Mouse (Mus musculus) forebrain, embryonic 10.5 days (tissue): ENCODE measurements around the gene Usp47. TPM values are rescaled to one million over a fixed set of nuclear protein-coding genes. Genes with fewer than 3 reads are reported as not detected.

Experiments
- DNase-seq: peaks from one replicate; pipeline ENCODE4 v3.0.0-alpha.2; 2017; ENCODE audit warnings: low spot score; ENCODE audit errors: extremely low spot score
- H3K27ac ChIP-seq: fragments of 300-500 bp; sonication (generic); 2 replicates; pipeline ENCODE4 v1.5.1; 2016; ENCODE audit warnings: mild to moderate bottlenecking
- H3K27me3 ChIP-seq: fragments of 300-500 bp; sonication (generic); 2 replicates; pipeline ENCODE4 v1.6.1; 2016; ENCODE audit warnings: mild to moderate bottlenecking; ENCODE audit not compliant: poor library complexity, severe bottlenecking
- H3K36me3 ChIP-seq: fragments of 300-500 bp; sonication (generic); replicated peaks from 2 replicates; pipeline ENCODE4 v1.6.1; 2016; ENCODE audit warnings: mild to moderate bottlenecking, moderate library complexity
- H3K4me1 ChIP-seq: fragments of 300-500 bp; sonication (generic); 2 replicates; pipeline ENCODE4 v1.6.1; 2016
- H3K4me3 ChIP-seq: fragments of 300-500 bp; sonication (generic); 2 replicates; pipeline ENCODE4 v1.5.1; 2016; ENCODE audit warnings: mild to moderate bottlenecking, moderate library complexity
- H3K9me3 ChIP-seq: fragments of 300-500 bp; sonication (generic); 2 replicates; pipeline ENCODE4 v1.6.1; 2016; ENCODE audit warnings: mild to moderate bottlenecking, moderate library complexity
- WGBS: fragments of 180-500 bp; shearing (Covaris S2); methylation state at CpG from one replicate; pipeline ENCODE4 v1.1.7; 2016; 5-methylcytosine and 5-hydroxymethylcytosine counted together
- polyA plus RNA-seq: library from polyadenylated mRNA; unstranded; fragments of >200 nt; fragmentation: Nextera tagmentation; extraction: Ambion mirVana; gene quantifications from 2 replicates; pipeline ENCODE4 v1.2.1, GENCODE M21; 2016

The Usp47 gene
- 86.0 and 88.3 TPM in 2 replicates for polyA plus RNA-seq

DNA sequence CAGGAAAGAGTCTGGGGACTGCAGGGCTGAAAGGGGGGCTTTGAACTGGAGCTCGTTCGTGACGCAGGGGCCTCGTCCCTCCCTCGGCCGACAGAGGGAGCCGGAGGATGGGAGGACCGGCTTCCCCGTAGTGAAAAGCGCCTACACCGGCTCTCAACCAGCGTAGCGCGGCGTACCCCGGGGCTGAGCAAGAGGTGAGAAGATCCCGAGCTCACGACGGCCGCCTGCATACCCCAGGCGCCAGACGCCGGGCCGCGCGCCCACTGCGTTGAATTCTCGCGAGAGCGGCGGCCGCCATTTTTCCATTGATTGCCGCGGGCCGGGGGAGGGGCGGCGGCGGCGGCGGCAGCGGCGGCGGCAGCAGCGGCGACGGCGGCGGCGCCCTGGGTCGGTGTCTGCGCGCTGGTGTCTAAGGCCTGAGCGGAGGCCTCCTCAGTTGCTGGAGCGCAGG is at the start of gene Usp47:
TSS of gene Usp47 (plus strand) at position 355 of the 451 bp plus-strand sequence.
- under 1% methylated on average over 54 of the region's 54 CpGs for WGBS
- peak within 1 kb of the TSS; percentile 99 for H3K27ac ChIP-seq
- peak; percentile 85 for DNase-seq
- H3K36me3 ChIP-seq: peaks cover 6% of the 10 kb centered on the region
- H3K4me1 ChIP-seq: peaks cover 32% of the 10 kb centered on the region
- H3K9me3 ChIP-seq: no peaks in the 10 kb centered on the region
- peaks cover 12% of the 10 kb centered on the region; the same call in 1 of the 2 replicates for H3K27me3 ChIP-seq
- H3K4me3 ChIP-seq: peak within 1 kb of the TSS; percentile 94

DNA sequence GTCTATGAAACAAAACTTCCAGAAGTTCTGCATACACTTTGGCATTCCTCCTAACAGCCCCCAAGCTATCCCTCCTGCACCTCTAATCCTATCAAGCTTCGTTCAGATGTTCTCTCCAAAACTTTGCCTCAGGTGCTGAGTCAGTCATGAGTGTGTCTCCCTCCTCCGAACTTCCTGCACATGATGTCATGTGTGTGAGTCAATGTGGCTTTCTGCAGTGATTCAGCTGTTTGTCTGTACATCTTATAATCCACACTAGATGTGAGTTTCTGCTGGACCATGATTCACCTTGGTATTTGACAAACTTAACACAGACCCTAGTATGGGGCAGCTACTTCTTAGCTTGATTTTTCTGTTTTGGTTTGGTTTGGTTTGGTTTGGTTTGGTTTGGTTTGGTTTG is 46.9 kb upstream of the Usp47 start:
- no peaks in the 10 kb centered on the region for H3K4me1 ChIP-seq
- WGBS: 78% methylated on average over 2 of the region's 2 CpGs
- no peaks in the 10 kb centered on the region for H3K27me3 ChIP-seq
- H3K9me3 ChIP-seq: no peaks in the 10 kb centered on the region
- H3K4me3 ChIP-seq: no peak overlapping the region
- no peak for DNase-seq
- H3K36me3 ChIP-seq: no peaks in the 10 kb centered on the region
- H3K27ac ChIP-seq: no peak overlapping the region

DNA sequence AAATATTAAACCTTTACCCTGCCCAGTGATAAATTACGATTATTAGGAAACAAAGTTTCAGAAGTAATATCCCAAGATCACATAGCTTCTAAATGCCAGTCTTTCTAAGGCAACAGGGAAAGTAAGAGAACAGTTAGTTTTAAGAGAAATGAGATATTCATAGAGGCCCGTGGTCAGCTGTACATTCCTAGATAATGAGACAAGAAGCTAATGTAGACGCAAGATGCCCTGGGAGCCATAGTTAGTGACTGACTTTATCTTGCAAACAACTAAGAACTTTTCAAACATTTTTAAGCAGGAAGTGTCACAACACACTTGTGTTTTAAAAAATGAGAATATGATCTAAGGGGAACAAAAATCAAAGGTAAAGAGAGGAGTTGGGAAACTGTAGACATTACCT is 45.4 kb upstream of the Usp47 start:
- Histone ChIP-seq H3K9me3 (no peaks in the 10 kb centered on the region), H3K36me3 (no peaks in the 10 kb centered on the region), H3K4me1 (no peaks in the 10 kb centered on the region), H3K4me3 (no peak overlapping the region), H3K27me3 (no peaks in the 10 kb centered on the region), H3K27ac (no peak overlapping the region)
- DNase-seq: no peak
- 93% methylated on average over 3 of the region's 3 CpGs for WGBS

DNA sequence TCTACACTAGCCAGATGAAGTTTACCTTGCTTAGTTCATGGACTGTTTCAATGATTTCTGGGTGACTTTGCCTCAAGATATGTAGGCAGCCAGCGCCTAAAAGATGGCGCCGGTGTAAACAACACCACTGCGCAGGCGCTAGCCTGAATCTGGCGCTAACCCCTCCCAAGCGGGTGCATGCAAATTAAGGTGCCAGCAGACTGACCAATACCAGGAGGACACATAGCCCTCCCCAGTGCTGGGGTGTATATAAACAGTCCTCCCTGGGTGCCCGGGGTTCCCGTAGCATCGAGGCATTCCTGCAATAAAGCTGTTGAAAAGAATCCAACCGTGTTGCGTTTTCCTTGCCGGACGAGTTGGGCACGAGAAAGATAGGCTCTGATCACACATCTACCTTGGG is 41.0 kb upstream of the Usp47 start:
- H3K4me1 ChIP-seq: no peaks in the 10 kb centered on the region
- H3K9me3 ChIP-seq: no peaks in the 10 kb centered on the region
- no peaks in the 10 kb centered on the region for H3K27me3 ChIP-seq
- no peak overlapping the region for H3K27ac ChIP-seq
- H3K36me3 ChIP-seq: no peaks in the 10 kb centered on the region
- H3K4me3 ChIP-seq: no peak overlapping the region
- WGBS: 95% methylated on average over 15 of the region's 15 CpGs
- no peak for DNase-seq

DNA sequence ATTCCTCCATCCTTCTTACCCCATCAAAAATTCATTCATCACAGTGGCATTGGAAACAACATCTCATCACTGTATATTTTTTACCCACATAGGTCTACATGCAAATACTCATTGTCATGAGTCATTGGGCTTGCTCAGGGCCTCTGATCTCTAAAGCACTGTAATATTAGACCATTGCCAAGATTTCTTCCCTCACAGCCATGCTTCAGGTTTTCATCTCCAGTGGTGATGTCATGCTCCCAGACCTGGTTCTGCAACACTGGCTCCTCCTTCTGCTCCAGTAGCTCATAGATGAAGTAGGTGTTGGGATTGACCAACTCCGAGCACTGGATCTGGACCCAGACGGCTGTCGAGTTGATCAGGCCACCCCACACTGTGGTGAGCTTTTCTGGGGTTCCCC is 38.8 kb upstream of the Usp47 start:
- H3K4me3 ChIP-seq: no peak overlapping the region
- no peak overlapping the region for H3K27ac ChIP-seq
- no peaks in the 10 kb centered on the region for H3K9me3 ChIP-seq
- H3K4me1 ChIP-seq: no peaks in the 10 kb centered on the region
- no peaks in the 10 kb centered on the region for H3K36me3 ChIP-seq
- no peaks in the 10 kb centered on the region for H3K27me3 ChIP-seq
- DNase-seq: no peak
- WGBS: 92% methylated on average over 3 of the region's 3 CpGs

DNA sequence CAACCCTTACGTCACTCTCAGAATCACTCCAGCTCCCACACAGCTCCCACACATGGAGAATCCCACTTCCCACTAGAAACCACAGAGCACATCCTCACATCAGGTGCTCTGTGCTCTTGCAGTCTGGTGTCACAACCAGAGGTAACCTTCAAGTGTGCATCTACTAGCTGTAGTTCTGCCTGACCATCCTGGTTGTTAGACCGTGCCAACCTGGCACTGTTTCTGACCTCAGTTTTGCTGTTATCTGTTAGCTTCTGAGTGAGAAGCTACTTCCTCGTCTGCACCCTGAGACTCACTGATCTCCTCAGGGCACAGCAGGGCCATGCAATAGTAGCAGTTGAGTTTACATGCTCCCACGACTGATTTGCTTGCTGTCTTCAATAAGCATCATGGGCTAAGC is 38.0 kb upstream of the Usp47 start:
- no peak for DNase-seq

DNA sequence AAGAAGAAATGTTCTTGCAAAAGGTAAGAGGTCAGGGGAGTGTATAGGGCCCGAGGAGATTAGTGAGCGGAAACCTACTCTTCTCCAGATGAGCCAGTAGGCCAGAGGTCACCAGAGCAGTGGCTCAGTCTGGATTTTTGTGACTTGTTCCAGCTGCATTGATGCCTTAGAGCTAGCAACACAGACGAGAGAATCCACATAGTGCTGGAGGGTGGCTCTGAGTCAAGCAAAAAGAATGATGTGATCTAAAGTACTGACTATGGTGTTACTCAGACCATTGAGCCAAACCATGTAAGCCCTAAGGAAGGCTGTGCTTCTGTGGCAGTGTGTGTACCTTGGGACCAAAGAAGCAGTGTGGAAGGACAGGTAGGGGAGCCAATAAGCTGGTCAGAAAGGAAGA is 36.4 kb upstream of the Usp47 start:
- Histone ChIP-seq H3K27ac (no peak overlapping the region), H3K4me3 (no peak overlapping the region), H3K27me3 (no peaks in the 10 kb centered on the region), H3K4me1 (no peaks in the 10 kb centered on the region), H3K9me3 (no peaks in the 10 kb centered on the region), H3K36me3 (no peaks in the 10 kb centered on the region)
- DNase-seq: no peak
- 76% methylated on average over 3 of the region's 3 CpGs for WGBS

More for the DNA sequence above, 38.0 kb upstream of the Usp47 start:
- Histone ChIP-seq H3K27me3 (no peaks in the 10 kb centered on the region), H3K4me1 (no peaks in the 10 kb centered on the region), H3K4me3 (no peak overlapping the region), H3K36me3 (no peaks in the 10 kb centered on the region), H3K9me3 (no peaks in the 10 kb centered on the region), H3K27ac (no peak overlapping the region)
- 81% methylated on average over 4 of the region's 4 CpGs for WGBS

DNA sequence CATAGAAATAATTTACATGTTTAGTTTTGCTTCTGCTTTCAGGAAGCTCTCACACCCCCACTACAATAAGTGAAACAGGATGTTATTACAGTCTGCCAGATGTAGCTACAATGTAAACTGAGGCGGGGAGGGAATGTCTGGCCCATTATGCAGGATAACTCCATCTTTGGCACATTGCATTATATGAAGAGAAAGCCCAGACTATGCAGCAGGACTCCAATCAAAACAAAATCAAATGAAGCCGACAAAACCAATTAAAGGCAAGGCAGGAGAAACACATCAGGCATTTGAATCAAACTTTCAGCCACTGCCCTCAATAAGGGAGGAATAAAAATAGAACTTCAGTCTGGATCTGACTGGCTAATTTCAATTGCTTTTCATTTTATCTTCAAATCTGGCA is 25.9 kb upstream of the Usp47 start:
- DNase-seq: no peak
- Histone ChIP-seq H3K27ac (no peak overlapping the region), H3K27me3 (no peaks in the 10 kb centered on the region), H3K4me1 (0 out of 2 replicates have a peak, but pooled peaks cover 4% of the 10 kb centered on the region), H3K4me3 (no peak overlapping the region), H3K9me3 (peaks cover 7% of the 10 kb centered on the region; the same call in 1 of the 2 replicates), H3K36me3 (no peaks in the 10 kb centered on the region)
- WGBS: 86% methylated on average over 2 of the region's 2 CpGs

DNA sequence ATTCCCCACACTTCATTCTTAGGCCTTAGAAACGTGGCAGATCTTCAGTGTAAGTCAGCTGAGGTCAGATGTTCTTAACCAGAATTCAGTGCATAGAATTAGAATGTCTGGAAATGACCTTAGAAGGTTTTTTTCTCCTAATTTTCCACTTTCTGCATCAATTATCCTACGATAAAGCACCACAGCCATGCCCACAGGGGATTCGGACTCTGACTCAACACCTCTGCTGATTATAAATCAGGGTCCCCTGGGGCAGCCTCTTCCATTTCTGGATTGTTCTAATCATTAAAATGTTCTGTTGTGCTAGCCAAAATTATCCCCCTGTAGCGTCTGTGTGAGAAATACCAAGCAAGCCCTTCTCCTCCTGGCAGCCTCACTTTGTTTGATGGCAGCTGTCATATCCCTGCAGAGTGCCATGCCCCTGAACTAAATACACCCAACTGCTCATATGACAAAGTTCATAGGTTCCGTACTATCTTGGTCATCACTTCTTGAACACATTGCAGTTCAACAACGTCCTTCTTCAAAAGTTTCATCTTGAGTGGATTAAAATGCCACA is 24.8 kb upstream of the Usp47 start:
- peaks cover 7% of the 10 kb centered on the region; the same call in 1 of the 2 replicates for H3K9me3 ChIP-seq
- no peak overlapping the region for H3K4me3 ChIP-seq
- no peaks in the 10 kb centered on the region for H3K36me3 ChIP-seq
- 0 out of 2 replicates have a peak, but pooled peaks cover 4% of the 10 kb centered on the region for H3K4me1 ChIP-seq
- no peak for DNase-seq
- H3K27me3 ChIP-seq: no peaks in the 10 kb centered on the region
- H3K27ac ChIP-seq: no peak overlapping the region
- WGBS: 74% methylated on average over 6 of the region's 6 CpGs

DNA sequence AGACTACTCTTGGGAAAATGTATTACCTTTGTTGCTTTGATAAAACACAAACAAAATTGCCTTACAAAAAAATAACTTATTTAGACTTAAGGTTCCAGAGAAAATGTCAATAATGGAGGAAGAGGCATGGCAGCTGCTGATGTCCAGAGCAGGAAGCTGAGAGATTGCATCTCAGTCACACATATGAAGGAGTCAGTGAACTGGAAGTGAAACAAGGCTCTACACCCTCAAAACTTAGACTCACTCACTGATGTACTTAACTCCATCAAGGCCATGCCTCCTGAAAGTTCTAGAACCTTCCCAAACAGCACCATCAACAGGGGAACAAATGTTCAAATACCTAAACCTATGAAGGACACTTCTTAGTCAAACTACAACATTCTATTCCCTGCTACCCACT is 23.9 kb upstream of the Usp47 start:
- Histone ChIP-seq H3K36me3 (no peaks in the 10 kb centered on the region), H3K4me3 (no peak overlapping the region), H3K27me3 (no peaks in the 10 kb centered on the region), H3K9me3 (peaks cover 7% of the 10 kb centered on the region; the same call in 1 of the 2 replicates), H3K27ac (no peak overlapping the region), H3K4me1 (0 out of 2 replicates have a peak, but pooled peaks cover 4% of the 10 kb centered on the region)
- DNase-seq: no peak

DNA sequence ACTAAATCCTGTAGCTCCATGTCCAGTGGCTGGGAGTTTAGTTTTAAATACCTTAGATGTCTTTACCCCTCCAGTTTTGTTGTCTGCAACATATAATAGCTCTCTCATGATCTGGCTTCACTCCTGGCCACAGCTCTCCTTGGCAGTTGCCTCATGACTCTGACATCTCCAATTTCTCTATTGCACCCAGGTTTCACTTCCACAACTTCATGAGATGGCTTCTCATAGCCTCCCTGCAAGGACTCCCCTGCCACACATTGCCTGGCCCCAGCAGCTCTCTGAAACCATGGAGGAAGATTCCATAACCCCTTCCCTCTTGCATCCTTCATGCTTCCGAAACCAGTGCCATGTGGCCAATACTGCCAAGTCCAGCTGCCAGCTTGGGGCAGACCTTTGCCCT is 23.1 kb upstream of the Usp47 start:
- DNase-seq: no peak
- H3K27ac ChIP-seq: no peak overlapping the region

DNA sequence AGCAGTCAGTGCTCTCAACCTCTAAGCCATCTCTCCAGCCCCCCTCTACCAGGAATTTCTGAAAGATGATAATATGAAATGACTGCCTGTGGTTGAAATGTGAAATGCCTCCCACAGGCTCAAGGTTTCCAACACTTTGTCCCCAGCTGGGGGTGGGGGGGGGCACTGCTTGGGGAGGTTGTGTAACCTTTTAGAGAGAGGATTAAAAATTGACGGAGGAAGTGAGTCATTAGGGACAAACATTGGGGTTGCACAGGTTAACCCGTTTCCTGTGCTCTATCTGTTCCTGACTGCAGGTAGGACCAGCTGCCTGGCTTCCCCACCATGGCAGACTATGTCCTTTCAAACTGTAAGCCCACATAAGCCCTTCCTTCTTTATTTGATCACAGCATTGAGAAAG is 12.8 kb upstream of the Usp47 start:
- 88% methylated on average over 2 of the region's 2 CpGs for WGBS
- no peak for DNase-seq
- Histone ChIP-seq H3K27me3 (no peaks in the 10 kb centered on the region), H3K4me3 (no peak overlapping the region), H3K9me3 (no peaks in the 10 kb centered on the region), H3K27ac (no peak overlapping the region), H3K36me3 (no peaks in the 10 kb centered on the region), H3K4me1 (peaks cover 8% of the 10 kb centered on the region)

More for the DNA sequence above, 23.1 kb upstream of the Usp47 start:
- WGBS: 71% methylated on average over 1 of the region's 1 CpGs
- Histone ChIP-seq H3K27me3 (no peaks in the 10 kb centered on the region), H3K36me3 (no peaks in the 10 kb centered on the region), H3K4me1 (0 out of 2 replicates have a peak, but pooled peaks cover 4% of the 10 kb centered on the region), H3K9me3 (peaks cover 7% of the 10 kb centered on the region; the same call in 1 of the 2 replicates), H3K4me3 (no peak overlapping the region)

DNA sequence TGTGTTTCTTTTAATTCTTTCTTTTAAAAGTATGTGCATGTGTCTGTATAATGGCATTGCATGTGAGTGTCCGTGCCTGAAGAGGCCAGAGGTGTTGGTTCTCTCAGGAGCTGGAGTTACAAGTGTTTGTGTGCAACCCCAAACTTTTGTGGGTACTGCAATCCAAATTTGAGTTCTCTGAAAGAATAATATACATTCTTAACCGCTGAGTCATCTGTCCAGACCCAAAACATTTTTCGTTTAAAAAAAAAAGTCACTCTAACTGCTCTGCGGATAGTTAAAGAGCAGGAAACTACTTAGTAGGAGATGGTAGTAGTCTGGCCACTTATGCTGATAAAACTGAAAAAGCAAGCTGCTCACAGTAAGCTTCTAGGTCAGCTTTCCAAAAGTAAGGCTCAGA is 12.3 kb upstream of the Usp47 start:
- H3K4me1 ChIP-seq: peaks cover 10% of the 10 kb centered on the region
- H3K36me3 ChIP-seq: no peaks in the 10 kb centered on the region
- H3K27ac ChIP-seq: no peak overlapping the region
- 89% methylated on average over 4 of the region's 4 CpGs for WGBS
- no peak overlapping the region for H3K4me3 ChIP-seq
- H3K27me3 ChIP-seq: no peaks in the 10 kb centered on the region
- DNase-seq: no peak
- H3K9me3 ChIP-seq: no peaks in the 10 kb centered on the region

DNA sequence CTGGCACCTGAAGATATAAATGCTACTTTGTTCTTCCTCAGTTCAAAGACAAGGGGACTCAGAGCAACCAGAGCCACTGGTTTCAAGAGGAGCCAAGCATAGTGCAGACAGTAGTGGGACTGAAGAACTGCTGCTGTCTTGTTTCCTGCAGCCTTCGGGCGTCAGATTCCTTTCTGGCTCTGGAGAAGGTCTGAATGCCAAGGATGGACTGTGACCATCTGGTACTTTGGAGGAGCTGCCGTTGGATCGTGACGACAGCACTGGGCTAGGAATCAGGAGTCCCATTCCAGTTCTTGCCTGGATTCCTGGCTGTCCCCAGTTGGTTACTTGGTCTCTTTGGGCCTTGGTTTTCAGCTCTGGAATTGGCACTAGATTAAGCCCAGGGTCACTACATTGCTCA is 11.2 kb upstream of the Usp47 start:
- WGBS: 76% methylated on average over 5 of the region's 5 CpGs
- DNase-seq: no peak

More for the DNA sequence above, 11.2 kb upstream of the Usp47 start:
- Histone ChIP-seq H3K4me3 (no peak overlapping the region), H3K27me3 (no peaks in the 10 kb centered on the region), H3K36me3 (no peaks in the 10 kb centered on the region), H3K9me3 (no peaks in the 10 kb centered on the region), H3K4me1 (peaks cover 10% of the 10 kb centered on the region), H3K27ac (no peak overlapping the region)
